Mouse (Mus musculus) olfactory bulb, adult 2 months (tissue): Measurements from ENCODE around the gene Ppp4r4.

Experiments used
- CTCF ChIP-seq: fragments of 200-500 bp; IDR thresholded peaks from 2 replicates; pipeline ENCODE4 v1.5.1; 2012; ENCODE audit warnings: low read depth, mild to moderate bottlenecking, low read length, moderate library complexity; ENCODE audit not compliant: insufficient read depth
- POLR2A ChIP-seq: fragments of 200-500 bp; IDR thresholded peaks from 2 replicates; pipeline ENCODE4 v1.6.1; 2012; ENCODE audit warnings: mild to moderate bottlenecking, low read depth, low read length, moderate library complexity; ENCODE audit not compliant: insufficient read depth

- TF ChIP-seq CTCF (no peak), POLR2A (no peak)
Observed at GRCm38 (mm10) chr12:103498768-103499167, 33.3 kb upstream of the Ppp4r4 start.
